Mouse (Mus musculus) ES-E14 (cell line): Measurements from ENCODE around the gene Fam120a. TPM values are rescaled to one million over a fixed set of nuclear protein-coding genes. Genes with fewer than 3 reads are reported as not detected.

Source experiments
- DNase-seq: peaks from one replicate; pipeline ENCODE4 v3.0.0-alpha.2; 2013; ENCODE audit warnings: low read depth, low spot score
- H3K27ac ChIP-seq: 2 replicates; pipeline ENCODE4 v1.5.1; 2012; ENCODE audit warnings: low read depth, mild to moderate bottlenecking, low read length, moderate library complexity, mixed read lengths; ENCODE audit not compliant: poor library complexity, insufficient read depth, severe bottlenecking
- H3K36me3 ChIP-seq: 2 replicates; pipeline ENCODE4 v1.6.1; 2012; ENCODE audit warnings: mild to moderate bottlenecking, low read length, moderate library complexity, mixed read lengths; ENCODE audit not compliant: control insufficient read depth, poor library complexity, insufficient read depth, severe bottlenecking
- H3K4me1 ChIP-seq, 2 experiments: fragments of 150-350 bp in 1 of 2; sonication (generic) in 1 of 2; 2 replicates each; pipeline ENCODE4 v1.6.1; 2012; ENCODE audit warnings: low read length in 2 of 2, mild to moderate bottlenecking in 1 of 2, mixed read lengths in 1 of 2; ENCODE audit not compliant: control insufficient read depth in 2 of 2, insufficient read depth in 2 of 2, poor library complexity in 1 of 2
- H3K4me3 ChIP-seq, 2 experiments: fragments of 150-350 bp in 1 of 2; sonication (generic) in 1 of 2; 2 replicates each; pipeline ENCODE4 v1.5.1; 2012; ENCODE audit warnings: low read length in 2 of 2, low read depth in 1 of 2, mild to moderate bottlenecking in 1 of 2, mixed read lengths in 1 of 2; ENCODE audit not compliant: insufficient read depth in 1 of 2, poor library complexity in 1 of 2, severe bottlenecking in 1 of 2
- H3K9ac ChIP-seq: 2 replicates; pipeline ENCODE4 v1.6.1; 2012; ENCODE audit warnings: low read depth, mild to moderate bottlenecking, low read length, mixed read lengths; ENCODE audit not compliant: poor library complexity, insufficient read depth, severe bottlenecking
- H3K9me3 ChIP-seq: fragments of 150-350 bp; sonication (generic); 2 replicates; pipeline ENCODE4 v1.6.1; 2012; ENCODE audit warnings: low read depth, mild to moderate bottlenecking, low read length; ENCODE audit not compliant: control insufficient read depth, insufficient read depth
- CHD2 ChIP-seq: IDR thresholded peaks from 2 replicates; pipeline ENCODE4 v1.6.1; 2014; ENCODE audit warnings: mild to moderate bottlenecking, low read depth, low read length, inconsistent platforms
- HCFC1 ChIP-seq: IDR thresholded peaks from 2 replicates; pipeline ENCODE4 v1.6.1; 2012; ENCODE audit warnings: low read length, inconsistent platforms, borderline replicate concordance; ENCODE audit not compliant: insufficient read depth
- MAFK ChIP-seq: IDR thresholded peaks from 2 replicates; pipeline ENCODE4 v1.6.1; 2014; ENCODE audit warnings: mild to moderate bottlenecking, low read depth, low read length, inconsistent platforms; ENCODE audit not compliant: insufficient read depth
- ZC3H11A ChIP-seq: IDR thresholded peaks from 2 replicates; pipeline ENCODE4 v1.6.1; 2012; ENCODE audit warnings: low read depth, mild to moderate bottlenecking, inconsistent platforms, low read length, borderline replicate concordance
- ZNF384 ChIP-seq: IDR thresholded peaks from 2 replicates; pipeline ENCODE4 v1.6.1; 2012; ENCODE audit warnings: low read depth, low read length, inconsistent platforms
- in situ Hi-C, 2 experiments: fragments of 600-800 bp; cut with MboI; formaldehyde crosslinking; loops; one replicate each; pipeline ENCODE4 v1.15.1; 2025; ENCODE audit warnings: low sequenced_read_pairs in 2 of 2, inconsistent platforms in 1 of 2; ENCODE audit not compliant: unreplicated experiment in 2 of 2
- total RNA-seq: library from RNA; depleted of rRNA; stranded (reverse); fragments of 300-350 nt; gene quantifications from 2 replicates; pipeline ENCODE4 v1.2.3, GENCODE M21; 2012

Fam120a gene
- total RNA-seq, 1 experiment, result 111 TPM

DNA sequence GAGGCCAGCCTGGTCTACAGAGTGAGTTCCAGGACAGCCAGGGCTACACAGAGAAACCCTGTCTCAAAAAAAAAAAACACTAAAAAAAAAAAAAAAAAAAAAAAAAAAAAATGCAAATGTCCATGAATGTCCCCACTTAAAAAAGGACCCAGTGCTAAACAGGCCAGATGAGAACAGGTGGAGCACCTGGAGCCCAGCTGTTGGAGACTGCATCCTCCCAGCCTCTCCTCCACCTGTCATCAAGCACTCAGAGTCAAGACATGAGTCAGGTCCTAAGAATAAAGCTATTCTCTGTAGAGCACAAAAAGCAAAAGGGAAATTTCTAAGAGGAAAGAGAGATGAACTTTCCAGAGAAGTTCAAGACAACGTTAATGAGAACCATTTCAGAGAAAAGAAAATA is 23.2 kb downstream of the Fam120a start:
- H3K36me3 ChIP-seq, result peaks cover 20% of the 10 kb centered on the region
- in situ Hi-C loops, result no loop called here

GRCm38 (mm10) chr13:48942471-48942870 is 25.3 kb downstream of the Fam120a start:
- no peak for DNase-seq
- no peak overlapping the region for H3K4me3 ChIP-seq
- no peak overlapping the region for H3K9ac ChIP-seq
- in situ Hi-C loops, result no loop called here
- H3K4me1 ChIP-seq, result peaks cover 0 to 4% of the 10 kb centered on the region in 2 experiments; a peak in 2 of 4 replicates
- TF ChIP-seq HCFC1 (no peak), ZNF384 (no peak), CHD2 (no peak), ZC3H11A (no peak), MAFK (no peak)
- no peak overlapping the region; the same call in 1 of the 2 replicates for H3K27ac ChIP-seq
- H3K36me3 ChIP-seq, result peaks cover 14% of the 10 kb centered on the region
- H3K9me3 ChIP-seq, result no peaks in the 10 kb centered on the region

More for the DNA sequence above, 23.2 kb downstream of the Fam120a start:
- Histone ChIP-seq H3K27ac (no peak overlapping the region), H3K4me3 (no peak overlapping the region), H3K9me3 (no peaks in the 10 kb centered on the region), H3K9ac (no peak overlapping the region), H3K4me1 (peaks cover 0 to 4% of the 10 kb centered on the region in 2 experiments; a peak in 2 of 4 replicates)
- DNase-seq, result no peak
- TF ChIP-seq ZC3H11A (no peak), ZNF384 (peak; percentile 75)

DNA sequence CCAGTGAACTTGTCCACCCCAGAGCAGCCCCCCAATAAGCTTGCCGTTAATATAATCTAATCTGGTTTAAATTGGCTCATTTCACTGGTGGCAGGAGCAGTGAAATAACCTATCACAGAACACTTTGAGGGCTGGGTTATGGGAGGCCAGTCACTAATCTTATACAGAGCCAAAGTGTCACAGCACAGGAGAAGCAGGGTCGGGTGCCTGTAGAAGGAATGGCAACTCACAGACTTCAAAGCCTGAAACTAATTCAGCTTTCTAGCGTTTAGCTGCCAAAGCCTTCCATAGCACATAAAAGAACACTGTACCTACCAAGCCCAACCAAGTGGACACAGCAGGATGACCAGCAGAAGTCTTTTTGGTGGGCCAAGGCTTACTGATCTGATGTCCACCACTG is 26.0 kb downstream of the Fam120a start:
- in situ Hi-C loops, result no loop called here
- H3K36me3 ChIP-seq, result peaks cover 11% of the 10 kb centered on the region
- no peak overlapping the region for H3K9ac ChIP-seq
- no peak for TF ChIP-seq CHD2
- no peak for TF ChIP-seq MAFK
- no peak for TF ChIP-seq ZC3H11A
- TF ChIP-seq HCFC1, result no peak
- TF ChIP-seq ZNF384, result no peak
- H3K4me1 ChIP-seq, result peaks cover 0 to 4% of the 10 kb centered on the region in 2 experiments; a peak in 2 of 4 replicates
- H3K27ac ChIP-seq, result no peak overlapping the region
- DNase-seq, result no peak
- no peak overlapping the region for H3K4me3 ChIP-seq
- no peaks in the 10 kb centered on the region for H3K9me3 ChIP-seq

GRCm38 (mm10) chr13:48934597-48934996 is 33.2 kb downstream of the Fam120a start:
- in situ Hi-C loops, result no loop called here
- no peak for DNase-seq
- H3K9ac ChIP-seq, result no peak overlapping the region
- H3K36me3 ChIP-seq, result peaks cover 41% of the 10 kb centered on the region
- H3K4me1 ChIP-seq, result 0 out of 4 replicates have a peak, but pooled peaks cover 0 to 2% of the 10 kb centered on the region in 2 experiments
- no peak overlapping the region for H3K27ac ChIP-seq
- TF ChIP-seq ZNF384 (no peak), MAFK (no peak), ZC3H11A (no peak), CHD2 (no peak), HCFC1 (no peak)
- H3K9me3 ChIP-seq, result no peaks in the 10 kb centered on the region
- no peak overlapping the region for H3K4me3 ChIP-seq

DNA sequence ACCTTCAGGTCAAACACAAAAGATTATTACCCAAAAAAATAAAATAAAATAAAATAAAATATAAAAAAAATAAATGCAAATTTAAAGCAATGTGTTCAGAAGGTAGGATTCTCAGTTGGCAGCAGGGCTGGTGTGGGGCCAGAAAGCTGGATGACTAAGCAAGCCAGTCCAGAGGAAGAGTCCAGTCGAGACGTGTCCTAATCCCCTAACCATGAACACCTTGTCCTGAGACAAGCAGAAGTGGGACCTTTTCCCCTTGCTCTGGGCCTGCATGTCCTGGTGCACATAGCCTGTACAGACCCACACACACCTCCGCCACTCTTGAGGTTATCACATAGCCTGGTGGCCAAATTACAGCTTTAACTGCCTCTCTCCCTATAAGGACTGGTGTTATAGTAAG is 35.1 kb downstream of the Fam120a start:
- in situ Hi-C loops, result no loop called here
- Histone ChIP-seq H3K4me1 (0 out of 4 replicates have a peak, but pooled peaks cover 0 to 2% of the 10 kb centered on the region in 2 experiments), H3K27ac (no peak overlapping the region), H3K9ac (no peak overlapping the region), H3K36me3 (peaks cover 44% of the 10 kb centered on the region), H3K4me3 (no peak overlapping the region), H3K9me3 (no peaks in the 10 kb centered on the region)
- DNase-seq, result no peak
- TF ChIP-seq ZNF384 (no peak), HCFC1 (no peak), ZC3H11A (no peak), MAFK (no peak), CHD2 (no peak)
